Mouse (Mus musculus): Measurements from ENCODE around the gene Gja6.

GRCm38 (mm10) chrX:160886301-160886700 lies 20.6 kb downstream of the Gja6 start:
- TF ChIP-seq CTCF (IDR thresholded peaks at IDR 0.05; ENCODE audit: low read depth, low read length) = no peak
- TF ChIP-seq POLR2A (IDR thresholded peaks at IDR 0.05; ENCODE audit: borderline replicate concordance, low read depth, low read length) = no peak

All from bone marrow macrophage, adult 2 months (primary cell).